Mouse (Mus musculus): ENCODE results near the gene Lrrc20. TPM values are rescaled to one million over a fixed set of nuclear protein-coding genes. Genes with fewer than 3 reads are reported as not detected.

Gene Lrrc20
- polyA plus RNA-seq, 1 experiment from 2014 or later = 13.3 TPM

GRCm38 (mm10) chr10:61555155-61555554, 79.6 kb downstream of the Lrrc20 start:
- Histone ChIP-seq H3K27me3 (ENCODE audit: control insufficient read depth, insufficient read depth, low read length) (no peaks in the 10 kb centered on the region), H3K4me2 (ENCODE audit: low read length) (no peak overlapping the region), H3K9ac (ENCODE audit: low read length) (no peak overlapping the region), H3K36me3 (ENCODE audit: control insufficient read depth, insufficient read depth, low read length) (0 out of 2 replicates have a peak, but pooled peaks cover 5% of the 10 kb centered on the region), H3K27ac (replicated peaks in 1 of 2; ENCODE audit: control insufficient read depth in 1 of 2, insufficient read depth in 1 of 2, low read depth in 2 of 2, low read length in 2 of 2) (no peak overlapping the region), H3K4me3 (ENCODE audit: control insufficient read depth in 1 of 2, insufficient read depth in 1 of 2, low read depth in 1 of 2, low read length in 2 of 2) (no peak overlapping the region), H3K4me1 (ENCODE audit: control insufficient read depth in 2 of 2, insufficient read depth in 2 of 2, low read length in 2 of 2) (no peaks in the 10 kb centered on the region), H3K9me3 (ENCODE audit: control insufficient read depth, low read length) (peaks cover 3% of the 10 kb centered on the region; the same call in 1 of the 2 replicates)
- WGBS = 73% methylated on average over 6 of the region's 6 CpGs
- ATAC-seq (ENCODE audit: insufficient number of reproducible peaks, insufficient read depth, low FRiP score, low read depth) = no peak

- no peak overlapping the region for H3K4me3 ChIP-seq (ENCODE audit: control insufficient read depth in 1 of 2, insufficient read depth in 1 of 2, low read depth in 1 of 2, low read length in 2 of 2)
- no peaks in the 10 kb centered on the region for H3K4me1 ChIP-seq (ENCODE audit: control insufficient read depth in 2 of 2, insufficient read depth in 2 of 2, low read length in 2 of 2)
- ATAC-seq (ENCODE audit: insufficient number of reproducible peaks, insufficient read depth, low FRiP score, low read depth) = no peak
- H3K27me3 ChIP-seq (ENCODE audit: control insufficient read depth, insufficient read depth, low read length) = no peaks in the 10 kb centered on the region
- no peak overlapping the region for H3K27ac ChIP-seq (replicated peaks in 1 of 2; ENCODE audit: control insufficient read depth in 1 of 2, insufficient read depth in 1 of 2, low read depth in 2 of 2, low read length in 2 of 2)
- H3K9ac ChIP-seq (ENCODE audit: low read length) = no peak overlapping the region
- no peaks in the 10 kb centered on the region for H3K36me3 ChIP-seq (ENCODE audit: control insufficient read depth, insufficient read depth, low read length)
- 61% methylated on average over 2 of the region's 2 CpGs for WGBS
- H3K4me2 ChIP-seq (ENCODE audit: low read length) = no peak overlapping the region
- peaks cover 10% of the 10 kb centered on the region; the same call in 1 of the 2 replicates for H3K9me3 ChIP-seq (ENCODE audit: control insufficient read depth, low read length)
These were observed 83.0 kb downstream of the Lrrc20 start for GRCm38 (mm10) chr10:61558631-61559030.

GRCm38 (mm10) chr10:61559544-61559943, 83.9 kb downstream of the Lrrc20 start:
- H3K4me2 ChIP-seq (ENCODE audit: low read length) = no peak overlapping the region
- peak overlapping the region in 1 of 2 experiments; percentile 34; a peak in 1 of 4 replicates for H3K27ac ChIP-seq (replicated peaks in 1 of 2; ENCODE audit: control insufficient read depth in 1 of 2, insufficient read depth in 1 of 2, low read depth in 2 of 2, low read length in 2 of 2)
- no peaks in the 10 kb centered on the region for H3K27me3 ChIP-seq (ENCODE audit: control insufficient read depth, insufficient read depth, low read length)
- no peak overlapping the region for H3K4me3 ChIP-seq (ENCODE audit: control insufficient read depth in 1 of 2, insufficient read depth in 1 of 2, low read depth in 1 of 2, low read length in 2 of 2)
- no peaks in the 10 kb centered on the region for H3K36me3 ChIP-seq (ENCODE audit: control insufficient read depth, insufficient read depth, low read length)
- no peak overlapping the region for H3K9ac ChIP-seq (ENCODE audit: low read length)
- no peaks in the 10 kb centered on the region for H3K4me1 ChIP-seq (ENCODE audit: control insufficient read depth in 2 of 2, insufficient read depth in 2 of 2, low read length in 2 of 2)
- no peak for ATAC-seq (ENCODE audit: insufficient number of reproducible peaks, insufficient read depth, low FRiP score, low read depth)
- peaks cover 10% of the 10 kb centered on the region; the same call in 1 of the 2 replicates for H3K9me3 ChIP-seq (ENCODE audit: control insufficient read depth, low read length)

- Histone ChIP-seq H3K4me2 (ENCODE audit: low read length) (no peak overlapping the region), H3K4me3 (ENCODE audit: control insufficient read depth in 1 of 2, insufficient read depth in 1 of 2, low read depth in 1 of 2, low read length in 2 of 2) (no peak overlapping the region), H3K4me1 (ENCODE audit: control insufficient read depth in 2 of 2, insufficient read depth in 2 of 2, low read length in 2 of 2) (no peaks in the 10 kb centered on the region), H3K36me3 (ENCODE audit: control insufficient read depth, insufficient read depth, low read length) (no peaks in the 10 kb centered on the region), H3K27ac (replicated peaks in 1 of 2; ENCODE audit: control insufficient read depth in 1 of 2, insufficient read depth in 1 of 2, low read depth in 2 of 2, low read length in 2 of 2) (no peak overlapping the region), H3K9ac (ENCODE audit: low read length) (no peak overlapping the region), H3K27me3 (ENCODE audit: control insufficient read depth, insufficient read depth, low read length) (no peaks in the 10 kb centered on the region), H3K9me3 (ENCODE audit: control insufficient read depth, low read length) (peaks cover 8% of the 10 kb centered on the region; the same call in 1 of the 2 replicates)
- WGBS = 82% methylated on average over 9 of the region's 9 CpGs
- ATAC-seq (ENCODE audit: insufficient number of reproducible peaks, insufficient read depth, low FRiP score, low read depth) = no peak
These were observed 87.9 kb downstream of the Lrrc20 start for GRCm38 (mm10) chr10:61563550-61563949.

- no peak for ATAC-seq (ENCODE audit: insufficient number of reproducible peaks, insufficient read depth, low FRiP score, low read depth)
- H3K4me1 ChIP-seq (ENCODE audit: control insufficient read depth in 2 of 2, insufficient read depth in 2 of 2, low read length in 2 of 2) = no peaks in the 10 kb centered on the region; a peak in 1 of 4 replicates
- H3K27ac ChIP-seq (replicated peaks in 1 of 2; ENCODE audit: control insufficient read depth in 1 of 2, insufficient read depth in 1 of 2, low read depth in 2 of 2, low read length in 2 of 2) = no peak overlapping the region
These were observed 88.8 kb downstream of the Lrrc20 start for GRCm38 (mm10) chr10:61564408-61564807.

GRCm38 (mm10) chr10:61570181-61570580, 94.6 kb downstream of the Lrrc20 start:
- 23% methylated on average over 10 of the region's 10 CpGs for WGBS
- H3K4me2 ChIP-seq (ENCODE audit: low read length) = no peak overlapping the region

More at GRCm38 (mm10) chr10:61564408-61564807, 88.8 kb downstream of the Lrrc20 start:
- Histone ChIP-seq H3K4me3 (ENCODE audit: control insufficient read depth in 1 of 2, insufficient read depth in 1 of 2, low read depth in 1 of 2, low read length in 2 of 2) (no peak overlapping the region), H3K36me3 (ENCODE audit: control insufficient read depth, insufficient read depth, low read length) (no peaks in the 10 kb centered on the region), H3K9me3 (ENCODE audit: control insufficient read depth, low read length) (peaks cover 8% of the 10 kb centered on the region; the same call in 1 of the 2 replicates), H3K9ac (ENCODE audit: low read length) (no peak overlapping the region), H3K4me2 (ENCODE audit: low read length) (no peak overlapping the region), H3K27me3 (ENCODE audit: control insufficient read depth, insufficient read depth, low read length) (no peaks in the 10 kb centered on the region)
- WGBS = 50% methylated on average over 4 of the region's 4 CpGs

GRCm38 (mm10) chr10:61572126-61572525, 96.5 kb downstream of the Lrrc20 start:
- no peak overlapping the region for H3K9ac ChIP-seq (ENCODE audit: low read length)
- WGBS = 68% methylated on average over 5 of the region's 5 CpGs
- ATAC-seq (ENCODE audit: insufficient number of reproducible peaks, insufficient read depth, low FRiP score, low read depth) = no peak

More at GRCm38 (mm10) chr10:61570181-61570580, 94.6 kb downstream of the Lrrc20 start:
- no peak for ATAC-seq (ENCODE audit: insufficient number of reproducible peaks, insufficient read depth, low FRiP score, low read depth)
- H3K27ac ChIP-seq (replicated peaks in 1 of 2; ENCODE audit: control insufficient read depth in 1 of 2, insufficient read depth in 1 of 2, low read depth in 2 of 2, low read length in 2 of 2) = no peak overlapping the region
- no peaks in the 10 kb centered on the region for H3K27me3 ChIP-seq (ENCODE audit: control insufficient read depth, insufficient read depth, low read length)
- no peaks in the 10 kb centered on the region for H3K36me3 ChIP-seq (ENCODE audit: control insufficient read depth, insufficient read depth, low read length)
- H3K9me3 ChIP-seq (ENCODE audit: control insufficient read depth, low read length) = no peaks in the 10 kb centered on the region
- no peak overlapping the region for H3K4me3 ChIP-seq (ENCODE audit: control insufficient read depth in 1 of 2, insufficient read depth in 1 of 2, low read depth in 1 of 2, low read length in 2 of 2)
- no peak overlapping the region for H3K9ac ChIP-seq (ENCODE audit: low read length)
- peaks cover 5 to 9% of the 10 kb centered on the region in 2 experiments; a peak in 2 of 4 replicates for H3K4me1 ChIP-seq (ENCODE audit: control insufficient read depth in 2 of 2, insufficient read depth in 2 of 2, low read length in 2 of 2)

More at GRCm38 (mm10) chr10:61572126-61572525, 96.5 kb downstream of the Lrrc20 start:
- Histone ChIP-seq H3K36me3 (ENCODE audit: control insufficient read depth, insufficient read depth, low read length) (no peaks in the 10 kb centered on the region), H3K9me3 (ENCODE audit: control insufficient read depth, low read length) (no peaks in the 10 kb centered on the region), H3K4me2 (ENCODE audit: low read length) (no peak overlapping the region), H3K27me3 (ENCODE audit: control insufficient read depth, insufficient read depth, low read length) (no peaks in the 10 kb centered on the region), H3K4me1 (ENCODE audit: control insufficient read depth in 2 of 2, insufficient read depth in 2 of 2, low read length in 2 of 2) (peaks cover 12 to 17% of the 10 kb centered on the region in 2 experiments), H3K27ac (replicated peaks in 1 of 2; ENCODE audit: control insufficient read depth in 1 of 2, insufficient read depth in 1 of 2, low read depth in 2 of 2, low read length in 2 of 2) (no peak overlapping the region), H3K4me3 (ENCODE audit: control insufficient read depth in 1 of 2, insufficient read depth in 1 of 2, low read depth in 1 of 2, low read length in 2 of 2) (no peak overlapping the region)
